Mouse (Mus musculus): ENCODE measurements around the gene Mmp7. TPM values are rescaled to one million over a fixed set of nuclear protein-coding genes. Genes with fewer than 3 reads are reported as not detected.

Mmp7 gene
- polyA plus RNA-seq, 1 experiment, result not detected

DNA sequence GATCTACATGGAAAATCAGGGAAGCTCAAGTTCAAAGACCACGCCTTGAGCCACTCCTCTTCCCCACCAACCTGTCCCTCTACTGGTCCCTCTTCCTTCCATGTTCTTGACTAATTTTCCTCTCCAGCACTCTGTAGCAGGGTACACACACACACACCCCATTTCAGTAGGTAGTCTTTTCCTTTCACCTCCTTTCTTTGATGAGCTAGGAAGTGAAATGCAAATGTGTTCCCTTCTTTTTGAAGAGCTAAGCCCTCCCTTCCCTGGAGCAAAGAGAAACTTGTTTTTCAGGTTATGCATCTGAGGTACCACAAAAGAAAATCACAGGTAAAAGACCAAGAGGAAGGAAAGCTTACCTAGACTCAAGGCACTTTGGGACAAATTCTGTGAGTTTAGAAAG, 29.7 kb downstream of the Mmp7 start:
- Histone ChIP-seq H3K4me2 (ENCODE audit: low read depth) (no peak overlapping the region), H3K4me3 (no peak overlapping the region), H3K79me2 (ENCODE audit: control insufficient read depth, insufficient read depth) (no peaks in the 10 kb centered on the region), H3K36me3 (ENCODE audit: control insufficient read depth, insufficient read depth) (no peaks in the 10 kb centered on the region), H3ac (ENCODE audit: control insufficient read depth, insufficient read length) (no peak overlapping the region), H3K27me3 (ENCODE audit: control insufficient read depth, insufficient read depth, insufficient read length) (peaks cover 4% of the 10 kb centered on the region)
- no peak for TF ChIP-seq REST (IDR thresholded peaks at IDR 0.05; ENCODE audit: insufficient read depth, insufficient read length)
- TF ChIP-seq SRF (IDR thresholded peaks at IDR 0.05; ENCODE audit: control insufficient read depth, insufficient read length, low read depth), result no peak
- no peak for TF ChIP-seq POLR2AphosphoS2 (IDR thresholded peaks at IDR 0.05; ENCODE audit: insufficient read length, low read depth)

- Histone ChIP-seq H3ac (ENCODE audit: control insufficient read depth, insufficient read length) (no peak overlapping the region), H3K36me3 (ENCODE audit: control insufficient read depth, insufficient read depth) (no peaks in the 10 kb centered on the region), H3K4me3 (no peak overlapping the region), H3K79me2 (ENCODE audit: control insufficient read depth, insufficient read depth) (no peaks in the 10 kb centered on the region), H3K4me2 (ENCODE audit: low read depth) (no peak overlapping the region), H3K27me3 (ENCODE audit: control insufficient read depth, insufficient read depth, insufficient read length) (no peaks in the 10 kb centered on the region)
- TF ChIP-seq POLR2AphosphoS2 (IDR thresholded peaks at IDR 0.05; ENCODE audit: insufficient read length, low read depth) (no peak), MAX (IDR thresholded peaks at IDR 0.05; ENCODE audit: low read depth) (no peak), MYOG (IDR thresholded peaks at IDR 0.05; ENCODE audit: control insufficient read depth in 1 of 3, insufficient read depth in 1 of 3, insufficient read length in 2 of 3, low read depth in 2 of 3) (no peak), E2F4 (IDR thresholded peaks at IDR 0.05; ENCODE audit: insufficient read depth) (no peak), CEBPB (IDR thresholded peaks at IDR 0.05; ENCODE audit: insufficient read depth, poor library complexity, severe bottlenecking) (no peak), MYOD1 (IDR thresholded peaks at IDR 0.05; ENCODE audit: control insufficient read depth in 1 of 3, insufficient read length in 2 of 3, low read depth in 2 of 3) (no peak), REST (IDR thresholded peaks at IDR 0.05; ENCODE audit: insufficient read depth, insufficient read length) (no peak), SRF (IDR thresholded peaks at IDR 0.05; ENCODE audit: control insufficient read depth, insufficient read length, low read depth) (no peak), TCF12 (IDR thresholded peaks at IDR 0.05; ENCODE audit: insufficient read depth, poor library complexity, severe bottlenecking) (no peak), POLR2A (IDR thresholded peaks at IDR 0.05; ENCODE audit: insufficient read length, low read depth) (no peak), USF1 (IDR thresholded peaks at IDR 0.05; ENCODE audit: low read depth) (no peak), TCF3 (IDR thresholded peaks at IDR 0.05; ENCODE audit: insufficient read length, low read depth) (no peak)
These were observed 37.1 kb downstream of the Mmp7 start for GRCm38 (mm10) chr9:7728997-7729396.

- no peaks in the 10 kb centered on the region for H3K27me3 ChIP-seq (ENCODE audit: control insufficient read depth, insufficient read depth, insufficient read length)
- TF ChIP-seq POLR2AphosphoS2 (IDR thresholded peaks at IDR 0.05; ENCODE audit: insufficient read length, low read depth) (no peak), SRF (IDR thresholded peaks at IDR 0.05; ENCODE audit: control insufficient read depth, insufficient read length, low read depth) (no peak), MYOG (IDR thresholded peaks at IDR 0.05; ENCODE audit: control insufficient read depth in 1 of 3, insufficient read depth in 1 of 3, insufficient read length in 2 of 3, low read depth in 2 of 3) (no peak), MYOD1 (IDR thresholded peaks at IDR 0.05; ENCODE audit: control insufficient read depth in 1 of 3, insufficient read length in 2 of 3, low read depth in 2 of 3) (no peak), TCF12 (IDR thresholded peaks at IDR 0.05; ENCODE audit: insufficient read depth, poor library complexity, severe bottlenecking) (no peak), MAX (IDR thresholded peaks at IDR 0.05; ENCODE audit: low read depth) (no peak), REST (IDR thresholded peaks at IDR 0.05; ENCODE audit: insufficient read depth, insufficient read length) (no peak), POLR2A (IDR thresholded peaks at IDR 0.05; ENCODE audit: insufficient read length, low read depth) (no peak), E2F4 (IDR thresholded peaks at IDR 0.05; ENCODE audit: insufficient read depth) (no peak), TCF3 (IDR thresholded peaks at IDR 0.05; ENCODE audit: insufficient read length, low read depth) (no peak), USF1 (IDR thresholded peaks at IDR 0.05; ENCODE audit: low read depth) (no peak), CEBPB (IDR thresholded peaks at IDR 0.05; ENCODE audit: insufficient read depth, poor library complexity, severe bottlenecking) (no peak)
- H3K4me2 ChIP-seq (ENCODE audit: low read depth), result no peak overlapping the region
- H3K36me3 ChIP-seq (ENCODE audit: control insufficient read depth, insufficient read depth), result no peaks in the 10 kb centered on the region
- no peaks in the 10 kb centered on the region for H3K79me2 ChIP-seq (ENCODE audit: control insufficient read depth, insufficient read depth)
- no peak overlapping the region for H3ac ChIP-seq (ENCODE audit: control insufficient read depth, insufficient read length)
- no peak overlapping the region for H3K4me3 ChIP-seq
These were observed 50.8 kb downstream of the Mmp7 start for GRCm38 (mm10) chr9:7742696-7743095.

DNA sequence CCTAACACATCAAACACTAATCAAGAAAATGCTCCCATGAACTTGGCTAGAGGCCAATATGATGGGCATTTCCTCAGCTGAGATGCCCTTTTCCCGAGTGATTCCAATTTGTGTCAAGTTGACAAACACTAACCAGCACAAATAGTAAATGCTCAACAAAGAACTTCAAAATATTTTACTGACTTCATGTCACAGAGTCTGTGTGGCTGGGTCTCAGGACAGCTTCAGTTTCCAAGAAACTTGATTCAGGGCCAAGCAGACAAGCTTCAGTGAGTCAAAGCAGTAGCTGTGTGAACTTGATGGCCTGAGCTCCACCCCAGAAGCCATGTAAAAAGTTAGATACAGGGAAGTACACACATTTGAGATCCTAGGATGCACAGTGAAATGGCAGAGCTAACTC, 52.3 kb downstream of the Mmp7 start:
- Histone ChIP-seq H3ac (ENCODE audit: control insufficient read depth, insufficient read length) (no peak overlapping the region), H3K4me3 (no peak overlapping the region), H3K36me3 (ENCODE audit: control insufficient read depth, insufficient read depth) (no peaks in the 10 kb centered on the region), H3K27me3 (ENCODE audit: control insufficient read depth, insufficient read depth, insufficient read length) (no peaks in the 10 kb centered on the region), H3K4me2 (ENCODE audit: low read depth) (no peak overlapping the region), H3K79me2 (ENCODE audit: control insufficient read depth, insufficient read depth) (no peaks in the 10 kb centered on the region)
- TF ChIP-seq USF1 (IDR thresholded peaks at IDR 0.05; ENCODE audit: low read depth), result no peak
- no peak for TF ChIP-seq POLR2AphosphoS2 (IDR thresholded peaks at IDR 0.05; ENCODE audit: insufficient read length, low read depth)
- no peak for TF ChIP-seq CEBPB (IDR thresholded peaks at IDR 0.05; ENCODE audit: insufficient read depth, poor library complexity, severe bottlenecking)
- TF ChIP-seq TCF12 (IDR thresholded peaks at IDR 0.05; ENCODE audit: insufficient read depth, poor library complexity, severe bottlenecking), result no peak
- TF ChIP-seq E2F4 (IDR thresholded peaks at IDR 0.05; ENCODE audit: insufficient read depth), result no peak
- no peak for TF ChIP-seq REST (IDR thresholded peaks at IDR 0.05; ENCODE audit: insufficient read depth, insufficient read length)
- no peak for TF ChIP-seq MAX (IDR thresholded peaks at IDR 0.05; ENCODE audit: low read depth)

DNA sequence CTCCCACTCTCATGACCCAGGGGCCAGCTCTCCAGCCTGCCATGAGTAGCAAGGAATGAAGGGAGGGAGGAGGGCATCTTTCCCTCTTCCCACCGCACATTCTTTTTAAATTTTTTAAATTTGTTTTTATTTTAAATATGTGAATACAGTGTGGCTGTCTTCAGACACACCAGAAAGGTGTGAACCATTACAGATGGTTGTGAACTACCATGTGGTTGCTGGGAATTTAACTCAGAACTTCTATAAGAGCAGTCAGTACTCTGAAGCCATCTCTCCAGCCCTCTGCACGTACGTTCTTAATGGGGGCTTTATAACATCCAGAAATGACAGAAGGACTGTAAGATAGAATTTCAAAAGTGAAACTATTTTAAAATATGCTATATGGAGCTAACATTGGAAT, 57.0 kb downstream of the Mmp7 start:
- no peaks in the 10 kb centered on the region for H3K27me3 ChIP-seq (ENCODE audit: control insufficient read depth, insufficient read depth, insufficient read length)
- no peaks in the 10 kb centered on the region for H3K36me3 ChIP-seq (ENCODE audit: control insufficient read depth, insufficient read depth)
- no peak for TF ChIP-seq USF1 (IDR thresholded peaks at IDR 0.05; ENCODE audit: low read depth)
- no peak overlapping the region for H3K4me2 ChIP-seq (ENCODE audit: low read depth)
- H3K79me2 ChIP-seq (ENCODE audit: control insufficient read depth, insufficient read depth), result no peaks in the 10 kb centered on the region
- H3K4me3 ChIP-seq, result no peak overlapping the region
- no peak overlapping the region for H3ac ChIP-seq (ENCODE audit: control insufficient read depth, insufficient read length)

Other genes starting within 250 kb of the Mmp7 start
- 0.04 TPM for gene Mmp3, start 246.3 kb upstream of the Mmp7 start, polyA plus RNA-seq (2012; fragmentation: generic; extraction: Trizol)
- 0.05 TPM for gene Mmp10, start 189.7 kb upstream of the Mmp7 start, polyA plus RNA-seq (2012; fragmentation: generic; extraction: Trizol)
- not detected for gene Mmp8, start 133.6 kb upstream of the Mmp7 start, polyA plus RNA-seq (2012; fragmentation: generic; extraction: Trizol)
- not detected for gene Mmp27, start 120.7 kb upstream of the Mmp7 start, polyA plus RNA-seq (2012; fragmentation: generic; extraction: Trizol)
- not detected for gene Mmp20, start 63.9 kb upstream of the Mmp7 start, polyA plus RNA-seq (2012; fragmentation: generic; extraction: Trizol)
- 60.9 TPM for gene Tmem123, start 72.0 kb downstream of the Mmp7 start, polyA plus RNA-seq (2012; fragmentation: generic; extraction: Trizol)
- gene Birc2, start 145.0 kb downstream of the Mmp7 start, polyA plus RNA-seq (2012; fragmentation: generic; extraction: Trizol), result 6.3 TPM
- 0.14 TPM for gene Birc3, start 181.1 kb downstream of the Mmp7 start, polyA plus RNA-seq (2012; fragmentation: generic; extraction: Trizol)